Mouse (Mus musculus) liver (tissue): ENCODE data around the gene Anks1.

Experiments
- DNase-seq: peaks from one replicate; pipeline ENCODE4 v3.0.0-alpha.2; 2020; ENCODE audit warnings: mixed read lengths

Gene Anks1

GRCm38 (mm10) chr17:28063163-28063562 lies 154.1 kb downstream of the Anks1 start:
- no peak for DNase-seq

GRCm38 (mm10) chr17:28067303-28067702 lies 158.2 kb downstream of the Anks1 start:
- no peak for DNase-seq

DNA sequence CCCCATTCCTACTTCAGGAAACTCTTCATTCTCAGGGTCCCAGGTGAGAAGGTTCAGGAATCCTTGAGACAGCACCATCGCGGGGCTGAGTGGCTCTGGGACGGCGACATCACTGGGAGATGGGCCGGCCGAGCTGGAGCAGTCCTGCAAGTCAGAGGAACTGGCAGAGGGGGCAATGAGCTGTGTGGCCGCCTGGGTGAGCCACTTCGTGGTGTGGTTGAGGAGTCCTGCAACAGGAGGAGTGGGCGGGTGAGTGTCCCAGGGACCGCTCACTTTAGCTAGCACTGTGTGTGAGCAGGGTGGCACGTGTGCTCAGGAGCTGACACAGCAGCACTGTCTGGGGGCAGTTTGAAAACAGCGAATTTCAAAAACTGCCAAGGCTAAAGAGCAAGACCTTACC lies 160.3 kb downstream of the Anks1 start:
- DNase-seq: no peak

GRCm38 (mm10) chr17:28070256-28070655 lies 161.2 kb downstream of the Anks1 start:
- DNase-seq: no peak

- no peak for DNase-seq
Measured at GRCm38 (mm10) chr17:28072730-28073129, 163.6 kb downstream of the Anks1 start.

DNA sequence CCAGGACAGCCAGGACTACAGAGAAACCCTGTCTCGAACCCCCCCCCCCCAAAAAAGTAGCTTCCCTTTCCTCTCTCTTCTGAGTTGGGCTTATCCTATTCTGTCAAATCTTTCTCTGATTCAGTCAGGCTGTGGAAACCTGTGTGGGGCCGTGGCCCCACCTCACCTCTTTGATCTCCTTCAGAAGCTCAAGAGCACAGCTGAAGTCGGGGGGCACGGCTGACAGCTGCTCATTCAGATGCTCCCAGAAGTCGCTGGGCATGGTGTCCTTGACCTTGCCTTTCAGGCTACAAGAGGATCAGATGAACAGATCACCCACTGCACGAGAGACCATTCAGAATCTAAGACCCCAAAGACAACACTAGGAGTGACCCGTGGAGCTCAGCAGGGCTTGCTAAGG lies 165.4 kb downstream of the Anks1 start:
- DNase-seq: no peak

- DNase-seq: no peak
Measured at GRCm38 (mm10) chr17:28078028-28078427, 168.9 kb downstream of the Anks1 start.

- DNase-seq: peak; percentile 86
Measured at GRCm38 (mm10) chr17:28079618-28080017, 170.5 kb downstream of the Anks1 start.

- DNase-seq: peak; percentile 71
Measured at GRCm38 (mm10) chr17:28080045-28080816, 171.1 kb downstream of the Anks1 start, which contains the start of gene Tcp11. Gene Tcp11, minus strand, starts transcription at chr17:28080639.

DNA sequence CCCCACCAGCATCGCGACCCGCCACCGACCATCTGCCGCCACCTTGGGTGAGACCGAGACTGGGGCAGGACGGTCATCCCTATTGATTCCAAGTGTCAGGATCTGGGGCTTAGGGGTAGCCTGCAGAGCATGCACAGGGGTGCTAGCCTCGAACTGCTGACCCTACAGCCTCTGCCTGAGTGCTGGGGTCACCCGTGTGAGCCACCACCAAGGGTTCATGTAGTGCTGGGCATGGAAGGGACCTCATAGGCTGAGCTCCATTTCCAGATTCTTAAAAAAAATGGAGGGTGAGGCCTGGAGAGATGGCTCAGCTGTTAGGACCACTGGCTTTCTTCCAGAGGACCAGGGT lies 171.7 kb downstream of the Anks1 start:
- no peak for DNase-seq

DNA sequence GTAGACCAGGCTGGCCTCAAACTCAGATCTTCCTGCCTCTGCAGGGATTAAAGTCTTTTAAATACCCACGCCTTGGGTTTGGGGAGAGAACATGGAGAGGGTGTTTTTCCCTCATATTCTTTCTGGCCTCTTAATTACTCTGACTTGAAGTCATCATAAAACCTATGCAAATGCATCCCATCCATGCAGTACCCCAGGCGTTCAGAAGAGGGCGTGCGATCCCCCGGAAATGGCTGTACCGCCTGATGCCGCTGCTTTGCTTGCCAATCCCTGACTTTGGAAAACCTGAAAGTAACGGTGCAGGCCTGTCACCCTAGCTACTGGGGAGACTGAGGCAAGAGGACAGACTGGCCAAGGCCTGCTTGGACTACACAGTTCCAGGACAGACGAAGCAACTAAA lies 172.3 kb downstream of the Anks1 start:
- no peak for DNase-seq

- DNase-seq: no peak
Measured at GRCm38 (mm10) chr17:28081856-28082255, 172.8 kb downstream of the Anks1 start.

- DNase-seq: no peak
Measured at GRCm38 (mm10) chr17:28082863-28083262, 173.8 kb downstream of the Anks1 start.

- no peak for DNase-seq
Measured at GRCm38 (mm10) chr17:28084395-28084905, 175.3 kb downstream of the Anks1 start.

GRCm38 (mm10) chr17:28084964-28085363 lies 175.9 kb downstream of the Anks1 start:
- DNase-seq: peak; percentile 94

GRCm38 (mm10) chr17:28087430-28087829 lies 178.3 kb downstream of the Anks1 start:
- DNase-seq: no peak

GRCm38 (mm10) chr17:28088718-28089117 lies 179.6 kb downstream of the Anks1 start:
- DNase-seq: no peak

DNA sequence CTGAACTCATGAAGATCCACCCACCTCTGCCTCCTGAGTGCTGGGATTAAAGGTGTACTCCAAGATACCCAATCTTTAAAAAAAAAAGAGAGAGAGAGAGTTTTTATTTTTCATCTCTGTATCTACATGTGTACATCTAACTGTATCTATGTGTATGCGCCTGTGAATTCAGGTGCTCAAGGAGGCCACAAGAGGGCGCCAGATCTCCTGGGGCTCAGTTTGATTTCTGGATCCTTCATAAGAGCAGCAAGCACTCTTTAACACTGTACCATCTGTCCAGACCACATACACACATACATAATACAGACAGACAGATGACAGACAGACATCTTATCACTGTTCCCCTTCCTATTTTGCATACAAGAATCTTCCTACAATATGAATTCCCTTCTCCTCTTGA lies 183.2 kb downstream of the Anks1 start:
- DNase-seq: no peak

DNA sequence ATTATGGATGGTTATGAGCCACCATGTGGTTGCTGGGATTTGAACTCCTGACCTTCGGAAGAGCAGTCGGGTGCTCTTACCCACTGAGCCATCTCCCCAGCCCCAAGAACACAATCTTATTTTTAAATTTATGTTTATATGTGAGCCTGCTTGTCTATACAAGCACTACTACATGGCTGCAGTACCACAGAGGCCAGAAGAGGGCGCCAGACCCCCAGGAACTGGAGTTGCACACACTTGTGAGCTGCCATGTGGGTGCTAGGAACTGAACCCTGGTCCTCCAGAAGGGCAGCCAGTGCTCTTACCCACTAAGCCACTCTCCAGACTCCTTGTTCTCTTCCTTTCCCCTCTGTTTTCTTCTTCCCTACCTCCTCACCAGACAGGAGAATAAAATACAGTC lies 184.7 kb downstream of the Anks1 start:
- no peak for DNase-seq

DNA sequence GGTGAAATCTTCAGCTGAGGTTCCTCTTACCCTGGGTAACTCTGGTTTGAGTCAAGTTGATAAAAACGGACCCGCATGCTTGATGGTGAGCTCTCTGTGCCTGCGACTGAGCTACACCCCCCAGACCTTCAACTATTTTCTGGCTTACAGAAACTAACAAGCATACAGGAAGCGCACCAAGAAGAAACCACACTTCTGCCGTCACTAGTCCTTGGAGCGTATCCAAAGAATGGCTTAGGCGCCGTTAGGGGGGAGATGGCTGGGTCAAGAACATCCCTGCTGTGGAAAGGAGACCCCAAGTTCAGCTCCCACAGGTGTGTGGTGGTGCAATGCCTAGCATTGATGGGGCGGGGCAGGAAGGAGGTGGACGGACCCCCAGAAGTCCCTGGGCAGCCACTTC lies 187.3 kb downstream of the Anks1 start:
- DNase-seq: no peak

- no peak for DNase-seq
Measured at GRCm38 (mm10) chr17:28097308-28097707, 188.2 kb downstream of the Anks1 start.

DNA sequence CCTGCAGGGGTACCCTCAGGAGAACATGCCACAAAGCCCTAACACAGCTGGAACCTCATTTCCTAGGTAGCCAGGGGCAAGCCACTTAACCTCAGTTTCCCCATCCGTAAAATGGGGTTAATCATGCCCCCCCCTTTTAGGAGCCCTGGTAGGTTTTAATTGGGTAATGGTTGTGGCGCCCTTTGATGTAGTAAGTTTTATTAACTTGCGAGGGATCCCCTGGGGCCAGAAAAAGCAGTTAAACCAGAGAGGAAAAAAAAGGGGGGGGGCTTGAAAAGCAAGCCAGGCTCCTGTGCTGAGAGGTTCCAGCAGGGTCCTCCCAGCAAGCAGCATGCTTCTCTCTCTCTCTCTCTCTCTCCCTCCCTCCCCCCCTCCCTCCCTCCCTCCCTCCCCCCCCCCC lies 190.0 kb downstream of the Anks1 start:
- no peak for DNase-seq

GRCm38 (mm10) chr17:28100669-28101068 lies 191.6 kb downstream of the Anks1 start:
- DNase-seq: no peak

DNA sequence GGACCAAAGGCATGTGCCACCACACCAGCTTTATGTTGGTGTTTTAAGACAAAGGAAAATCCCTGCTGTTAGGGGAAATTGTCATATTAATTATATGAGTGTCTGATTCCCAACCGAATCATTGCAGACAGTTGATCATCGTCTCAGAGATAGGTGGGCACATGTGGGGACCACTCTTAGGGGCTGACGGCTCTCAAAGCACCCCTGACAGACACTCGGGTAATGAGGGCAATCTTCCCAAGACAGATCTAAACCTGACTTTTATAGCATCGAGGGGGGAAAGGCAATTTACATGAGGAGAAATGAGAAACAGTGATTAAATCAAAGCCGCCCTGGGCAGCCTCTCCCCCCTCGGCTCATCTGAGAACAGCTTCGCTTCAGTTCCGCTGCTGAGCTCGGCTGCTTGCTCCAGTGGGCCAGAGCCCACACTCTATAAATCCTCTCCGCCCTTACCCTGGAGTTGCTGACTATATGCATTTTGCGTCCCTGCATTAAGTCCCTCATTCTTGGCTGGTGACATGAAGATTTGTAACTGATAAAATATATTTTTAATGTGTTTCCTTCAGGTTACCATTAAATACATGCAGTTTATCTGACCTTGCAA lies 192.3 kb downstream of the Anks1 start:
- DNase-seq: no peak
